Mouse (Mus musculus) embryonic facial prominence, embryonic 13.5 days (tissue): Measurements from ENCODE around the gene Hsd17b11. TPM values are rescaled to one million over a fixed set of nuclear protein-coding genes. Genes with fewer than 3 reads are reported as not detected.
A peak's percentile ranks its signal among the peaks of the same experiment; 100 is the strongest.

Experiments
- ATAC-seq: fragments of 200-750 bp; cut with Nextera tagmentation; 2 replicates; pipeline ENCODE4 v1.8.0; 2017; ENCODE audit warnings: low read depth; ENCODE audit not compliant: insufficient number of reproducible peaks, insufficient read depth, low FRiP score, low TSS enrichment
- H3K27ac ChIP-seq: fragments of 300-500 bp; sonication (generic); 2 replicates; pipeline ENCODE4 v1.5.1; 2015; ENCODE audit warnings: moderate library complexity, mild to moderate bottlenecking, inconsistent platforms
- H3K27me3 ChIP-seq: fragments of 300-500 bp; sonication (generic); 2 replicates; pipeline ENCODE4 v1.6.1; 2015; ENCODE audit warnings: mild to moderate bottlenecking, inconsistent platforms
- H3K36me3 ChIP-seq: fragments of 300-500 bp; sonication (generic); 2 replicates; pipeline ENCODE4 v1.6.1; 2015; ENCODE audit warnings: mild to moderate bottlenecking, inconsistent platforms
- H3K4me1 ChIP-seq: fragments of 300-500 bp; sonication (generic); 2 replicates; pipeline ENCODE4 v1.6.1; 2015; ENCODE audit warnings: inconsistent platforms
- H3K4me2 ChIP-seq: fragments of 300-500 bp; sonication (generic); 2 replicates; pipeline ENCODE4 v1.6.1; 2015; ENCODE audit warnings: moderate library complexity, mild to moderate bottlenecking, inconsistent platforms
- H3K4me3 ChIP-seq: fragments of 300-500 bp; sonication (generic); 2 replicates; pipeline ENCODE4 v1.5.1; 2015; ENCODE audit warnings: mild to moderate bottlenecking, inconsistent platforms
- H3K9ac ChIP-seq: fragments of 300-500 bp; sonication (generic); 2 replicates; pipeline ENCODE4 v1.6.1; 2015; ENCODE audit warnings: mild to moderate bottlenecking, inconsistent platforms
- H3K9me3 ChIP-seq: fragments of 300-500 bp; sonication (generic); 2 replicates; pipeline ENCODE4 v1.6.1; 2016; ENCODE audit warnings: inconsistent platforms
- WGBS: fragments of 180-500 bp; shearing (Covaris S2); methylation state at CpG from one replicate; pipeline ENCODE4 v1.1.7; 2015; ENCODE audit warnings: mixed read lengths; 5-methylcytosine and 5-hydroxymethylcytosine counted together
- polyA plus RNA-seq: library from polyadenylated mRNA; unstranded; fragments of >200 nt; fragmentation: Nextera tagmentation; extraction: Ambion mirVana; gene quantifications from 2 replicates; pipeline ENCODE4 v1.2.1, GENCODE M21; 2015

The Hsd17b11 gene
- polyA plus RNA-seq, 1 experiment from 2014 or later = 2.8 TPM

DNA sequence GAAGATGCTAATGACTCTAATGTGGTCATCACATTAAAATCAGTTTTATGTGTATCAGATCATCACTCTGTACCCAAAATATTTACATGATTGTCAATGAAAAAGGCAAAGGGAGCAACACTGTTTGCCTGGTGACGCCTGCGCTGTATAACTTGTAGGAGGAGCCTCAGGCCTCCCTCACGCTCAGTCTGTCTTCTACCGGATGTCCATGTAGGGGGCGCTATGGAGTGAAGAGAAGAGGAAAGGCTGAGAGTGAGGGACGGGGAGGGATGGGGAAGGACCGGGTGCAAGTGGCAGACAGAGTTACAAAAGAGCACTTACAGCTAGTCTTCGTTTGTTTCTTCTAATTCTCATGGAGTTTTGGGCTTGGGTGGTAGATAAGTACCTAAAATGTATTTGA, 31.2 kb upstream of the Hsd17b11 start:
- H3K27me3 ChIP-seq = no peaks in the 10 kb centered on the region
- H3K36me3 ChIP-seq = peaks cover 37% of the 10 kb centered on the region
- H3K4me2 ChIP-seq = no peak overlapping the region
- no peak overlapping the region for H3K4me3 ChIP-seq
- WGBS = 60% methylated on average over 8 of the region's 8 CpGs
- no peak overlapping the region for H3K9ac ChIP-seq
- no peak for ATAC-seq
- no peak overlapping the region for H3K27ac ChIP-seq
- H3K4me1 ChIP-seq = peaks cover 4% of the 10 kb centered on the region
- no peaks in the 10 kb centered on the region for H3K9me3 ChIP-seq

DNA sequence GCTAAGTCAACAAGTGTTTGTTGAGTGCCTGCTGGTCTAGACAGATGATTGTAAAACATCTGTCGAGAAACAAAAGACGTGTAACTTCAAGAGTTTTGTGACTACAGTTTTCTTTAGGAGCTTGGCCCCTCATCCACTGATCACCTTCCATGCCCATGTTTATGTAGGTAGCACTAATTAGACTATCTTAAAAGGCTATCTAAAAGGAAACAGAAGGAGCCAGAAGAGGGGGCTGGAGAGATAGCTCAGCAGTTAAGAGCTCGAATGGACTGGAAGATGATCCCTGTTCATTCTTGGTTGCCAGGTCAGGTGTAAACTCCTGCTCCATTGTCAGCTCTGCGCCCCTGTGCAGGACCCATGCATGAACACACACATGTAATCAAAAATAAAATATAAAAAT, 26.4 kb upstream of the Hsd17b11 start:
- no peak for ATAC-seq
- WGBS = 53% methylated on average over 4 of the region's 4 CpGs
- peaks cover 20% of the 10 kb centered on the region for H3K4me1 ChIP-seq
- no peaks in the 10 kb centered on the region for H3K9me3 ChIP-seq
- no peaks in the 10 kb centered on the region for H3K27me3 ChIP-seq
- H3K27ac ChIP-seq = no peak overlapping the region
- H3K4me2 ChIP-seq = peak overlapping the region; percentile 78
- H3K4me3 ChIP-seq = peak overlapping the region; percentile 89
- H3K36me3 ChIP-seq = peaks cover 27% of the 10 kb centered on the region
- peak overlapping the region; percentile 91; the same call in 1 of the 2 replicates for H3K9ac ChIP-seq

DNA sequence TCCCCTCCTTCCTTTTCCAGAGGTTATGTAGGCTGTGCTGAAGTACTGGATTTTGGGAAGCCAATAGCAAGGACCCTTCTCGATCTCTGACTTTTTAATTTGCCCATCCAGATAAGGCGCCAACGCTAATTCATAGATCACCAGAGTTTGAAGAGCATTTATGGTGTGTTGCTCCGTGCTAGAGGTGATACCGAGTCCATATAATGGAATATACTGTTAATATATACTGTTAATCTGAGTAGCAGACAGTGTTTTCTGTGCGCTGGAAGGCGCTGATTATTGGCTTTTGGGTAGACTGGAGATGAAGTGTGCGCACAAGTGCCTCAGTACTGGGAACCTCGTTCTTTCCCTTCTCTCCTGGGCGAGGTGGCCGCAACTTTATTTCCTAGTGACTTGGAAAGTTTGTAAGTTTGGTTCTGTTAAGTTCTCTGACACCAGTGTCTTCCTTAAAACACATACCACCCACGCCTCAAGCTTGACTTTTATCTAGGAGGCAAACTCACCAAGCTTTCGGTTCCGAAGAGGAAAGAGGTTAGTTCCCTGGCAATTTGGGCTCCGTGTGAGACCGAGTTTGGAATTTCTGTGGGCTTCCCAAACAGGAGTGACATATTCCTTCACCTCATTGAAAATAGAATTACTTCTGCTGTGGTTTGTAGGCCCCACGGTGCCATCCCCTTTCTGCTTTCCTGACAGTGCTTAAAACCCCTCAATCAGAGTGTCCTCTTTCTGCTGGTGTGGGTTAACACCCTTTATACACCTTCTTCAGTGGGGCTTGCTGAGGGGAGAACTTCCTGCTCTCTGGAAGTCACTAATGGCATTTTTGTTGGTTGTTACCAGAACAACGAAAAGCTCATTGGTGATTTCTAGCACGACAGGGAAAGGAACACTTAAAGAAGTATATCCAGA, 25.7 kb upstream of the Hsd17b11 start:
- Histone ChIP-seq H3K27me3 (no peaks in the 10 kb centered on the region), H3K9me3 (no peaks in the 10 kb centered on the region), H3K4me3 (peak overlapping the region; percentile 89), H3K27ac (peak overlapping the region; percentile 89), H3K9ac (peak overlapping the region; percentile 91), H3K4me2 (peak overlapping the region; percentile 78), H3K36me3 (peaks cover 20% of the 10 kb centered on the region), H3K4me1 (peaks cover 20% of the 10 kb centered on the region)
- no peak; the same call in 1 of the 2 replicates for ATAC-seq
- 7% methylated on average over 19 of the region's 19 CpGs for WGBS

DNA sequence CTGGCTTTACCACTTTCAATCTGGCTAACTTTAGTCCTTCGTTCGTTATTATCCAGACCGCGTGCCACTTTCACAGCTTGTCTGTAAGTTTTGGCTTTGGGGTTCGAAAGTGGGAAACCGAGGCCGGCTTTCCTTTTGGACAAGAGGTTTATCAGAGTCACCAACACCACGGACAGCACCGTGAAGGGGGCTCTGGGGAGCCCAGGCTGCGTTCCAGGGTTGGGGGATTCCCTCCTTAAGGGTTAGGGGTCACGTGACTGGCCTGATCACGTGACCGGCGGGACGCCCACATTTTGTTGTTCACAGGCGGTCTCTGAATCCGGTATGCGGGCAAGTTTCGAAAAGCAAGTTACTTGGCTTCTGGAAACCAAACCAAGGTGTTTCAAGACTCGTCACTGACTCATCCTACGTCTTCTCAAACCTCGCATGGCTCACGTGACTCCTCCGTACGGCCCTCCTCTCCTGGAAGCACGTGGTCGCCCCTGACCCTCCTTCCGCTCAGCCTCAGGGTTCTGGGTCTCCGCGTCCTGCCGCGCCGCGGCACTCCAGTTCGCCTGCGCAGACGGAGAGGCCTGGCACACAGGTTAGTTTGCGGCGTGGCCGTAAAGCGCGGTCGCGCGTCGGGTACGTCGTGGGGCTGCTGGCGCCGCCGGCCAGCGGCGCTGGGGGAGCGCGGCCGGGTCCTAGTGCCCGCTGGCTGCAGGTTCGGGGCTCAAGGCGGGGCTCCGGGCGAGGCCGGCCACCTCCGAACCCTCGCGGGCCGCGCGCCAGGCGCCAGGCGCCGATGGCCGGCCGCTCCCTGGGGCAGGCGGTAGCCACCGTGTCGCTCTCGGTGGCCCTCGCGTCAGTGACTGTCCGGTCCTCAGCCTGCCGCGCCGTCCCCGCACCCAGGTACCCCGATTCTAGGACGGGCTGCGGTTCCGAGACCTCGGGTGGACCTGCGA, 24.8 kb upstream of the Hsd17b11 start, which contains the start of gene Nudt9:
Nudt9 (plus strand) TSS at position 51 of the 944 bp plus-strand sequence.
- WGBS = 5% methylated on average over 86 of the region's 90 CpGs
- Histone ChIP-seq H3K4me1 (peaks cover 20% of the 10 kb centered on the region), H3K9me3 (no peaks in the 10 kb centered on the region), H3K36me3 (peaks cover 11% of the 10 kb centered on the region), H3K4me2 (peak within 1 kb of the TSS; percentile 78), H3K27ac (peak within 1 kb of the TSS; percentile 89), H3K27me3 (no peaks in the 10 kb centered on the region), H3K9ac (peak within 1 kb of the TSS; percentile 91), H3K4me3 (peak within 1 kb of the TSS; percentile 89)
- ATAC-seq = peak; percentile 96

DNA sequence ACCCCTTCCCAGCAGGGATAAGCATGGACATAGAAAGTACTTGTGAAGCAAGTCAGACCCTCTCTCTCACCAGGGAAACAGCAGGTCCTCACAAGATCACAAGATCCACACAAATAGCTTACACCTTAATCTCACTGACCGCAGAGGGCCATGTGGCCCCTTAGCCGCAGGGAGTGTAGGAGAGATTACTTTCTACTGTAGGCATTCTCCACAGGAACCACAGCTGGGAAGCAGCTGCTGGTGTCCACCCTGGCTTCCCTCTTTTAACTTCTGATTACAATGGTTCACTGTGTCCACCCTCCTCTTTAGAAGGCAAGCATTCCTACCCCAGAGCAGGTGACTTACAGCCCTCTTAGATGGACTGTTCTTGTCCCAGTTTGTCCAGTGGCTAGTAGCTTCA, 22.0 kb upstream of the Hsd17b11 start:
- Histone ChIP-seq H3K4me3 (no peak overlapping the region), H3K36me3 (no peaks in the 10 kb centered on the region), H3K9ac (0 out of 2 replicates have a peak overlapping the region, but pooled peaks have one; percentile 1), H3K27me3 (no peaks in the 10 kb centered on the region), H3K4me1 (peaks cover 20% of the 10 kb centered on the region), H3K9me3 (no peaks in the 10 kb centered on the region), H3K4me2 (no peak overlapping the region), H3K27ac (peak overlapping the region; percentile 48; the same call in 1 of the 2 replicates)
- ATAC-seq = no peak
- WGBS = 40% methylated on average over 2 of the region's 2 CpGs

DNA sequence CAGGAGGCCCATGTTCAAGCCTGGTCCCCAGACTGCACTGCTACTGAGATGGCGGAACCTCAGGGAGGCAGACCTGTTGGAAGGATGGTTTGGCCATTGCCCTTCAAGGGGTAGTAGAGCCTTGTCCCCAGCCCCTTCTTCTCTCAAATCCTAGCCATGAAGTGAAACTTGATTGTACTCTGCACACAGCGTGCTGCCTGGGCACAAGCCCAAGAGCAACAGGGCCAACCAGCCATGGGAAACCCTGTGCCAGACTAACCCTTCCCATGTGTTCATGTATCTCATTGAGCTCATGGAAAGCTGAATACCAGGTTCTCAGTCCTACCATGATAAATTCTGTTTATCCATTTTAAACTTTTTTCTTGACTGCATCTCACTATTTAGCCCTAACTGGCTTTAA, 21.2 kb upstream of the Hsd17b11 start:
- 88% methylated on average over 2 of the region's 2 CpGs for WGBS
- H3K9me3 ChIP-seq = no peaks in the 10 kb centered on the region
- H3K4me1 ChIP-seq = peaks cover 15% of the 10 kb centered on the region
- peak overlapping the region; percentile 48 for H3K27ac ChIP-seq
- no peak overlapping the region for H3K9ac ChIP-seq
- H3K4me2 ChIP-seq = no peak overlapping the region
- no peaks in the 10 kb centered on the region for H3K36me3 ChIP-seq
- H3K4me3 ChIP-seq = no peak overlapping the region
- H3K27me3 ChIP-seq = no peaks in the 10 kb centered on the region
- ATAC-seq = no peak

DNA sequence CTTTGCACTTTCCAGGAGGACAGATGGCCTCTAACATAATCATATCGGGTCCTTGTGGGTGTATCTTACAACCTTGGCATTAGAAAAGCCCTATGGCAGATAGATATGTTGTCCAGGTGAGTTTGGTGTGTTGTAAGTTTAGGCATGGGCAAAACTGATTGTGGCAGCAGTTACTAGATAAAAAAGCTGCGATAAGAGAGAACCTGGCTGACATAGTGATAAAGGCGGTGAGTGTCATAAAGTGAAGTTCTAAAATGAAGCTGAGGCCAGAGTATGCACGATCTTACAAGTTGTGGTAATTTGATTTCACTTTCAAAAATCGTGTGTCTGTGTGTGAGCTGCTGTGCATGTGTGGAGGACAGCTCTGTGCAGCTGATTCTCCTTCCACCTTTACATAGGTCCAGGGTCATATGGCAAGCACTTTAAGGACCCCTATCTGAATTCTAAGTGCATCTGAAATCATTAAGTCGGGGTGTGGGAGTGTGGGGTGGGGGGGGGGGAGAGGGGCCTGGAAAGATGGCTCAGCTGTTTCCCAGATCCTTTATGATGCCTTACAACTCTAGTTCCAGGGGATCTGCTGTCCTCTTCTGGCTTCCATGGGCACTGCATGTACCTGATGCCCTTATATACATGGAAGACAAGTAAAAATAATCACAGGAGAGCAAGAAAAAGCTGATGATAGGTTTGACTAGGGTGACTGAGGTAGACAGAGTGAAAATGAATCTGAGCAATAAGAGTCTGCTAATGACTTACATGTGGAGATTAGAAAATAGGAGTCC, 17.6 kb upstream of the Hsd17b11 start:
- Histone ChIP-seq H3K36me3 (no peaks in the 10 kb centered on the region), H3K9me3 (no peaks in the 10 kb centered on the region), H3K9ac (no peak overlapping the region), H3K4me3 (no peak overlapping the region), H3K27me3 (no peaks in the 10 kb centered on the region), H3K4me1 (peaks cover 4% of the 10 kb centered on the region; the same call in 1 of the 2 replicates), H3K27ac (no peak overlapping the region), H3K4me2 (no peak overlapping the region)
- 67% methylated on average over 6 of the region's 6 CpGs for WGBS
- ATAC-seq = no peak

DNA sequence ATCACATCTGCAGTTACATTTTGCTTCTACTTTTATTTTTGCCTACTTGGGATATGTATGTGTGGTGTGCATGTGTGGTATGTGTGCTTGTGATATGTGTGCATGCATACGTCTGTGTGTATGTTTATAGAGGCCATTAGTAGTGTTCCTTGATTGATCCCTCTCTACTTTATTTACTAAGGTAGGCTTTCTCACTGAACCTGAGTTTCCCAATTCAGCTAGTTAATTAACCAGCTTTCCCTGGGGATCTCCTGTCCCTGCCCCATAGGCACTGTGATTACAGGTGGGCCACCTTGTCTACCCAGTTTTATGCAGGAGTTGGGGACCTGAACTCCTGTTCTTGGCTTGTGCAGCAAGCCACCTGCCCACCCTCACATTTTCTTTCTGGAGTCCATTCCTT, 15.0 kb upstream of the Hsd17b11 start:
- no peak for ATAC-seq
- H3K4me3 ChIP-seq = no peak overlapping the region
- H3K36me3 ChIP-seq = no peaks in the 10 kb centered on the region
- no peaks in the 10 kb centered on the region for H3K4me1 ChIP-seq
- H3K9me3 ChIP-seq = no peaks in the 10 kb centered on the region
- no peak overlapping the region for H3K4me2 ChIP-seq
- H3K9ac ChIP-seq = no peak overlapping the region
- no peaks in the 10 kb centered on the region for H3K27me3 ChIP-seq
- 80% methylated on average over 1 of the region's 1 CpGs for WGBS
- no peak overlapping the region for H3K27ac ChIP-seq

DNA sequence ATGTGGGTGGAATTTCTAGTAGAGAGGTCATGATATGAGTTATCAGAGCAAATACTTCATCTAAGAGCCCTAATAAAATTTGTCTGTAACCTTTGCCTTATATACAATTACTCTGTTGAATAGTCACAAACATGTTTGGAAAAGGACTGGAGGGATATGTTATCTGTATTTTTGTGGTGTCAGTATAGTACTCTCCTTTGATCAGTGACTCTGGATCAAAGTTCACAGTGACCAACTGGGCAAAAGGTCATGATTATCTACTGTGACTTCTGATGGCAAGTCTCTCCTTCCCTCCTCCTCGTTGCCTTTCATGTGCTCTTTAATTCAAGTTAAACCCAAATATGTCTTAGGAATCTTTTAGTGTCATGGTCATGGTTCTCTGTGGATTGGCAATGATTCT, 14.1 kb upstream of the Hsd17b11 start:
- Histone ChIP-seq H3K9ac (no peak overlapping the region), H3K4me2 (no peak overlapping the region), H3K36me3 (no peaks in the 10 kb centered on the region), H3K27me3 (no peaks in the 10 kb centered on the region), H3K9me3 (no peaks in the 10 kb centered on the region), H3K27ac (no peak overlapping the region), H3K4me1 (no peaks in the 10 kb centered on the region), H3K4me3 (no peak overlapping the region)
- ATAC-seq = no peak
- 51% methylated on average over 1 of the region's 1 CpGs for WGBS

DNA sequence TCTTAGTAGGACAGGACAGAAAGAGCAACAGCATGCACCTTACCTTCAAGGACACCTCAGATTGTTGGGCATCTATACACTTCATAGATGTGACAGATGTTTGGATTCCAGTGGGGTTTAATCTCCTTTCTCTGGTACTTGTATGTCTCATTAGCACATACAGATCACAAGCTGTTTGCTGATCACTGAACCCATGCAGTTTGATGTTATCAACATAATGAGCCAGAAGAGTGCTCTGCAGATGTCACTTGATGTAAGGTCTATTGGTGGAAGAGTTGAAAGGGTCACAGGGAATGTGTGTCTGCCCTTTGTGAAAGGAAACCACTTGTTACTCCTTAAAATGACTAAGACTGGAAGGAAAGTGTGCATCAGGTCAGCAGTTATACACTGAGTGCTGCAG, 13.3 kb upstream of the Hsd17b11 start:
- no peak overlapping the region for H3K4me3 ChIP-seq
- ATAC-seq = no peak
- H3K4me2 ChIP-seq = no peak overlapping the region
- no peaks in the 10 kb centered on the region for H3K4me1 ChIP-seq
- no peak overlapping the region for H3K27ac ChIP-seq
- H3K9ac ChIP-seq = no peak overlapping the region
- no peaks in the 10 kb centered on the region for H3K36me3 ChIP-seq
- H3K27me3 ChIP-seq = no peaks in the 10 kb centered on the region
- H3K9me3 ChIP-seq = no peaks in the 10 kb centered on the region
